Mouse (Mus musculus) thymus, adult 2 months (tissue): ENCODE measurements around the gene Gnaz.

ENCODE experiments used
- CTCF ChIP-seq: fragments of 200-500 bp; IDR thresholded peaks from 2 replicates; pipeline ENCODE4 v1.5.1; 2012; ENCODE audit warnings: mild to moderate bottlenecking, control low read depth, low read length, moderate library complexity, borderline replicate concordance; ENCODE audit not compliant: control insufficient read depth, poor library complexity, insufficient read depth; ENCODE audit errors: extremely low read depth
- POLR2A ChIP-seq: fragments of 200-500 bp; IDR thresholded peaks from 2 replicates; pipeline ENCODE4 v1.6.1; 2012; ENCODE audit warnings: mild to moderate bottlenecking, low read length, control low read depth, moderate library complexity; ENCODE audit not compliant: control insufficient read depth, poor library complexity, insufficient read depth; ENCODE audit errors: extremely low read depth

- no peak for TF ChIP-seq CTCF
- TF ChIP-seq POLR2A = no peak
Measured at GRCm38 (mm10) chr10:75028743-75029142, 61.8 kb downstream of the Gnaz start.
